Mouse (Mus musculus): ENCODE data around the gene Egln1.

Egln1 gene

GRCm38 (mm10) chr8:124947865-124948732 is 1.0 kb downstream of the Egln1 start:
- no peak for DNase-seq (ENCODE audit: low spot score)

GRCm38 (mm10) chr8:124944406-124944805 is 4.7 kb downstream of the Egln1 start:
- DNase-seq (ENCODE audit: low spot score): no peak

- DNase-seq (ENCODE audit: low spot score): no peak
These were observed 5.3 kb downstream of the Egln1 start for GRCm38 (mm10) chr8:124943801-124944200.

GRCm38 (mm10) chr8:124937293-124937692 is 11.8 kb downstream of the Egln1 start:
- no peak for DNase-seq (ENCODE audit: low spot score)

GRCm38 (mm10) chr8:124936699-124937098 is 12.4 kb downstream of the Egln1 start:
- DNase-seq (ENCODE audit: low spot score): no peak

DNA sequence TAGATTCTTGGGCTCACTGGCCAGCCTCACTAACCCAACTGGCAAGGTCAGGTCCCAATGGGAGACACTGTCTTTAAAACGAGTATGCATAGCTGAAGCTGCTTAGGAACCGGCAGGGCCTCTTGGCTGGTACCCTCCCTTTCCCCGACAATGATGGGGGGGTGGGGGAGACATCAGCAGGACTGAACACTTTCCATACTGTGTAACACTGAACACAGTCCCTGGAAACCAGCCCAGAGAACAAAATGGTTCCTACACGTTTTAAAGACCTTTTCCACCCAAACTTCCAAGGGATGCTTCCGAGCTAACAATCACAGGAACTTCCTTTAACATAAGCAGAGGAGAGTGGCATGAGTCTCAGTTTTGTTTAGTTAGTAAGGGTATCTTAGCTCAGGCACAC is 14.0 kb downstream of the Egln1 start:
- no peak for DNase-seq (ENCODE audit: low spot score)

- DNase-seq (ENCODE audit: low spot score): no peak
These were observed 16.7 kb downstream of the Egln1 start for GRCm38 (mm10) chr8:124932435-124932834.

GRCm38 (mm10) chr8:124930649-124931048 is 18.5 kb downstream of the Egln1 start:
- no peak for DNase-seq (ENCODE audit: low spot score)

GRCm38 (mm10) chr8:124930086-124930485 is 19.0 kb downstream of the Egln1 start:
- DNase-seq (ENCODE audit: low spot score): no peak

DNA sequence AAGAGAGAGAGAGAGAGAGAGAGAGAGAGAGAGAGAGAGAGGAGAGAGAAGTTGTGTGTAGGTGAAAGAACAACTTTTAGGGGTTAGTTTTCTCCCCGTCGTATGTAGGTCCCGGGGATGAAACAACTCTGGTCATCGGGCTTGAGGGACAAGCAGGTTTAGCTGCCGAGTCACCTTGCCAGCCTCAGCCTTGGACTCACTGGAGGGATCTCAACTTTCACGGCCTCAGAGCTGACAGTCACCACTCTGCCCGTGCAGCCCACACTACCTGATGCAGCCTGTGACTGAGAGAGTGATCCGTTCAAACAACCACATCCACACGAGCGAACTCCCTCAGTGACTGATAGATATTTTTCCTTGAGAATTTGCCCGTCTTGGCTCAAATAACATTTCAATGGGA is 20.1 kb downstream of the Egln1 start:
- no peak for DNase-seq (ENCODE audit: low spot score)

DNA sequence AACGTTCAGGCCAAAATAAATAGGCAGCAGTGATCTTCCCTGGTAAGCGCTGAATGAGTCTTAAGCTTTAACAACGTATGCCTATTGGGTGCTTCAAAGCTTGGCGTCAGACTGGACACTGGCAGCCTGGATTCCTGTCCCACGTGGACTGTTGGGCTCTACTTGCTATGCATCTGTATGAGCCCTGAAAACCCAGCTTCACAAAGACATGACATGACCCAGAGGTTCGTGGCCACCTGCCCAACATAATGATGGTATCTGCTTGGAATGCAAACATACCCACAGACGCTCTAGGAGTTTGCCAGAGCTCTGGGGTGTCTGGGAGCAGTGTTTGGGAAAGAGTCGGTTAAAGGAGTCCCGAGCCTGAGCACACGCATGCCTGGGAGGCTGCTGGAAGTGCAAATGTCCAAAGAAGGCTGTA is 22.8 kb downstream of the Egln1 start:
- no peak for DNase-seq (ENCODE audit: low spot score)

DNA sequence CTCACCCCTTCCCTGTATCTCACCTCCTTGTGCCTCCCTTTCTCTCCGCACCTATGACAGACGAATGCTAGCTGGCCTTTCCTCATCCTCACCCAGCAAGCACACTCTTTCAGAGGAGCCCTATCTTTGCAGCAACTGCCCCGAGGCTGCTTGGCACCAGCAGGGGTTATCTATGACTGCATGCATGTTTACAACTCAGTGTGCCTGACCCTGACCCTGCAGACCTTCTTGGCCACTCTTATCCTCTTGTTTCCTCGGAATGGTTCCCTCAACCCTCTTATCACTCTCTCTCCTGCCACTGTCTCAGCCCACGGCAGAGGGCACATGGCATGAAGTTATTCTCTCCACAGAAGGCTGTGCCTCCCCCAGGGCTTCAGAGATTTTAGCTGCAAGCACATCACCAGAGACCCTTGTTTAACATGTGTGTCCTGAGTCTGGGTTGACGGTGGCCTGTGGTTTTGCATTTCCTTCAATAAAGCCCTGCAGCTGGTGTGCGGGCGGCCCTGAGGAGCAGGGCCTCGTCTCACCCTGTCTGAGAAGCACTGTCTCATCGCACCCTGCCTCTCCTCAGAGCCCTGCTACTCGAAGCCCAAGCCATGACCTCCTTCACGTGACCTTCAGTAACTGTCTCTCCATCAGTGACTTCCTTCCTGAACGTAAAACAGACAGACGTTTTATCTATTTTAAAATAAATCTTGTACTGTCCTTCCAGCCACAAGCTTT is 23.4 kb downstream of the Egln1 start:
- no peak for DNase-seq (ENCODE audit: low spot score)

DNA sequence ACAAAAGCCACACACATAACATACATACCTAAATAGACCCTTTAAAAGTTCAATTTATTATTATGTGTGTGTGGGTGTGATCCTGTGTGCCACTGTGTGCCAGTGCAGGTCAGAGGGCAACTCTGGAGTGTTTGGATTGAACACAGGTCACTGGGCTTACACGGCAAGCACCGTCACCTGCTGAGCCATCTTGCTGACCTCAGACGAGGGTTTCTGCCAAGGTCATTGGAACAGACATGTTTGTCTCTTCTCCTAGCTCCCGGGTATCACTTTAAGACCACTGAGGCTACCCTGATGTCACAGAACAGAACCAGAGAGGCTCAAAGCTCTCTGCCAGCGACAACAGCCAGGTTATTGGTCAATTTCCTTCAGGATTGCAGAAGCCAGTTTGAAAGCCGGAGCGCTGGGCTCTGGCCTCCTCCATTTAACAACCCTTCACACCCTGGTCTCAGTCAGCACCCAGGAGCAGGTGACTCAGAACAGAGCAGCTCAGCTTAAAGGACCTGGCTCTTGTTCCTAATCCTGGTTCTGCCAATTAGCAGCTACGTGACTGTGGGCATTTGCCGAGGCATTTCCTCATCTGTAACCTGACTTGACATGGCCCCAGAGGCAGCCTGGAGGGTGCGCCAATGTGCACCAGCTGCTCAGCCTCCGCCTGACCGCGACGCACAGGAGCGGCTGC is 25.0 kb downstream of the Egln1 start:
- no peak for DNase-seq (ENCODE audit: low spot score)

DNA sequence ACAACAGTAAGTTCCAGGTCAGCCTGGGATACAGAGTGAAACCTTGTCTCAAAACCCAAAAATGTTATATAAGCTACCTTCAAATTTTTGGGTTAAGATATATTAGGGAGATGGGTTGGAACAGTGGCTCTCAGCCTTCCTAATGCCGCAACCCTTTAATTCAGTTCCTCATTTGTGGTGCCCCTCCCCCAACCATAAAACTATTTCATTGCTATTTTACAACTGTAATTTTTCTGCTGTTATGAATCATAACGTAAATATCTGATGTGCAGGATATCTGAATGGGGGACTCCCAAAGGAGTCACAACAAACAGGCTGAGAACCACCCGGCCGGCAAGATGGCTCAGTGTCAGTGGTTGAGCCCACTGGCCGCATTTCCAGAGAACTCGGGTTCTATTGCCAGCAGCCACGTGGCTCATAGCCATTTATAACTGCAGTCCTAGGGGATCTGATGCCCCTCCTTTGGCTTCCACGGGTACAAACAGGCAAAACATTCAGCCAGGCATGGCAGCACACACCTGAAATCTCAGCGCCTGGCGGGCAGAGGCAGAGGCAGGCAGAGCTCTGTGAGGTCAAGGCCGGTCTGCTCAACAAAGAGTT is 26.5 kb downstream of the Egln1 start:
- DNase-seq (ENCODE audit: low spot score): no peak

- DNase-seq (ENCODE audit: low spot score): no peak
These were observed 27.5 kb downstream of the Egln1 start for GRCm38 (mm10) chr8:124921369-124922279.

DNA sequence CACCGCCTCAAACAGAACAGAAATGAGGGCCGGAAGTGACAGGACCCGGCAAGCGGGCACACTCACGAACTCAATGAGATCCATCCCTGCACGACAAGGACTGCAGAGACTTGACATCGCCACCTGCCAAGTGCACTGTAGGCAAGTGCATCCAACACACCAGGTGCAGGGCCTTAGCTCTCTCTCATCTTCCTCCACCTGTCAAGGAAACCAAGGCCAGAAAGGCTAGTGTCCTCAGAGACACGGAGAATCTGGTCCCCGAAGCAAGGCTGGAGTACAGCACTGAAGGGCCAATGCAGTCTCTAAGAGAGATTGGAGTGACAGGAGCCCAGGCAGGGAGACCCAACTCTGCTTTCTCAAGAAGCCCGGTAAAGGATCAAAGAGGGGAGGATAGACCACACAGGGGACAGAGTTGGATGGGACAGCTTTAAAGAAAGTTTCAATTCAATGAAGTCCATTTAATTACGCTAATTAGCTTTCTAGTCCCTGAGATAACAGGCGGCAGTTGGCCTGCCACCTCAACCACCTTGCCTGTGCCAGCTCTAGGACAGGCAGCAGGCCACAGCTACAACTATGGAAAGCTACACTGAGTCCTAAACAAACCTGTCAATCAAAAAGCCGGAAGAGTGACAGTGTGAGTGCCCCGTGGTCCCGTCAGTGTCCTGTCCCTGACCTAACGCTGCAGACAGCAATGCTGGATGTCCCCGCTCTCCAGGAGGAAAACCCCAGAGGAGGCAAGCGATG is 31.2 kb downstream of the Egln1 start:
- no peak for DNase-seq (ENCODE audit: low spot score)

GRCm38 (mm10) chr8:124914061-124914460 is 35.1 kb downstream of the Egln1 start:
- DNase-seq (ENCODE audit: low spot score): no peak

DNA sequence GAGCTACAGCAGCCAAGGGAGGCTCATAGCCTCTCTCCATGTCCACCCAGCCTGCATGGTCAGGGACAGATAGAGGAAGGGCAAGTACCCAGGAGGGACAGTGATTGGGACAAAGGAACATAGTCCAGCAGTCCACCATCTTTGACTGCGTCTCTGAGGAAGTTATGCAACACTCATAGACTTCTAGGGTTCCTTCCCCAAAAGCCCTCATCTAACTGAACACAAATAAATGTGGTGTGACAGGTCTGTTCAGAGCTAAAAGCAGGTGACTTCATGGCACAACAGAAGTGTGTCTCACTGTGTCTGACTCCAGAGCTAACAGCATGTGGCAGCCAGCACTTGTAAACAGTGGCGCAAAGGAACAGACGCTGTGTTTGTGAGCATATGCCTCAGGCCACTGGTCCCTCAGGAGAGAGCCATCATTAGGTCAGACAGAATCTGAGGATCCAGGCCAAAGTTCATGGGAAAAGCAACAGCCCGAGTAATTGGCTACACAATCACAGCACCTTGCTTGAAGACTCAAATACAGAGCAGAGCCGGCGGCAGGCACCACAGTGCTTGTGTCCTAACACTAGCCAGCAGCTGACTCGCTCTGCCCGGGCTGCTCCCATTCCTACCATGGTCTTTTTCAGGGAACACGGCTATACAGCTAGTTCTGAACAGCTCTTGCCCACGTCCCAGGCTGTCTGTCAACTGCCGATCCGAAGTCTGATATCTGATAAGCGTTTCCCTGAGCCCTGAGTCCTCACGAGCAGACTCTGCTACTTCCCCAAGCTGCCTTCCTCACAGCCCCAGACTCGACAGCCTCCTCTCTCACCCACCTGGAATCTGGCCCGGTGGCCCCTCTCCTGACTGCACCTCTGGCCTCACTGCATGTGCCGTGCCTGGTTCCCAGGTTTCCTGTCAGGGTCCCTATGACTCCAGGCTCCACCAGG is 36.9 kb downstream of the Egln1 start:
- no peak for DNase-seq (ENCODE audit: low spot score)

DNA sequence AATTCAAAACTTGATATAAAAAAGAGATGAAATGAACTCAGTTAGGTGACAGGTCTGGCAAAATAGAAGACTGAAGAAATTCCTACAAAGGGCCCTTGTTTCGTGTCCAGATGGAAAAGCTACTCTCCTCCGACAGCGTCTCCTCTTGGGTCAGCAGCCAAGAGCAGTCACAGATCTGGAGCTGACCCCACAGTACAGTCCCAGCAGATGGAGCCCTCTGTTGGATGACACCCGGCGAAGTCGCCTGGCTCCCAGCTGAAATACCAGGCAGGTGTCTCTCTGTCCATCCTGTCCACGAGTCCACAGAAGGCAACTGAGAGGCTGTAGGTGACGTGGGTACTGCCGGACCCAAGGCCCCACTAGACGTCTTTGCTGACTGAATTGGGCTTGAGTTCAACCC is 38.8 kb downstream of the Egln1 start:
- DNase-seq (ENCODE audit: low spot score): no peak
